Mouse (Mus musculus): Measurements from ENCODE around the gene Dcaf17.

GRCm38 (mm10) chr2:71026787-71027186, 28.3 kb upstream of the Dcaf17 start:
- no peak for TF ChIP-seq CTCF (IDR thresholded peaks at IDR 0.05; ENCODE audit: control insufficient read depth, insufficient read depth, low read length)
- no peak for TF ChIP-seq POLR2A (IDR thresholded peaks at IDR 0.05; ENCODE audit: borderline replicate concordance, control insufficient read depth, low read depth, low read length)

Measured in bone marrow, adult 2 months (tissue).